Mouse (Mus musculus): ENCODE measurements around the gene Sst. TPM values are rescaled to one million over a fixed set of nuclear protein-coding genes. Genes with fewer than 3 reads are reported as not detected.

Gene Sst
- not detected for polyA plus RNA-seq (2014; fragmentation: Illumina TruSeq; extraction: RNeasy Lipid Tissue Mini Kit (QIAGEN cat#74804); ENCODE audit: low read depth, low replicate concordance)

GRCm38 (mm10) chr16:23890636-23891035 is at the start of gene Sst:
Sst (minus strand) TSS chr16:23890958.

GRCm38 (mm10) chr16:23932294-23932693 is 41.5 kb upstream of the Sst start, which contains the start of gene Rtp2:
Rtp2 (minus strand) TSS chr16:23932394.

Other genes starting within 250 kb of the Sst start
- gene Rtp2, start 41.4 kb upstream of the Sst start, polyA plus RNA-seq (2014; fragmentation: Illumina TruSeq; extraction: RNeasy Lipid Tissue Mini Kit (QIAGEN cat#74804); ENCODE audit: low read depth, low replicate concordance) = not detected
- gene Gm37419, start 97.5 kb upstream of the Sst start, polyA plus RNA-seq (2014; fragmentation: Illumina TruSeq; extraction: RNeasy Lipid Tissue Mini Kit (QIAGEN cat#74804); ENCODE audit: low read depth, low replicate concordance) = not detected
- gene Bcl6, start 97.9 kb upstream of the Sst start, polyA plus RNA-seq (2014; fragmentation: Illumina TruSeq; extraction: RNeasy Lipid Tissue Mini Kit (QIAGEN cat#74804); ENCODE audit: low read depth, low replicate concordance) = 14.6 TPM

Measured in adrenal gland, adult 10 weeks (tissue).